ENCODE assay signal across 10 mouse cellular contexts in the genomic region with DNA sequence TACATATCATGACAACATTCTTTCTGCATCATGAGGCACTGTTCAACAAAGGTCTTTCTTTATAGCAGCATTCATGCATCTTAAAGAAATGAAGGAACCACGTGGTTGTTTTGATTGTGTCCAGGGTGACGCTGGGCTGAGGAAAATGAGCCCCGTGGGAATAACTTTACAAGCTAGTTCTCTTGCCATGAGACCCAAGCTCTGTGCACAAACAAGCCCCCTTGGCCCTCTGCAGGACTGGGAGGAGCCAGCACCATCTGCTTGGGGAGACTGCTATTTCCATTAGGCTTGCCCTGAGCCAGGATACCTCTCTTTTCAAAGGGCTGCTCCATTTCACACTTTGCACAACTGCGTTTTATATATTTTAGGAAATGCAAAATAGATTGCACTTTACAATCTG. TPM values are rescaled to one million over a fixed set of nuclear protein-coding genes. Genes with fewer than 3 reads are reported as not detected.
DNase-seq lines count a peak whose midpoint lies in the region; ATAC-seq and TF ChIP-seq lines count a peak whose summit lies in the region.
"Had no signal": no experiment of that assay in that cellular context is flagged by ENCODE, and none has a peak within 500 bp of the region (broad histone marks: within the 10 kb centered on the region; RNA-seq: fewer than 3 reads in every experiment).

No protein-coding gene starts in this region.

- 22% methylated on average over 4 of the region's 4 CpGs for WGBS in midbrain, postnatal 0 days

- peaks cover 22% of the 10 kb centered on the region for H3K4me1 ChIP-seq in midbrain, postnatal 0 days (ENCODE audit: insufficient read depth, low read length)
- H3K4me1 ChIP-seq: liver, embryonic 15.5 days had no signal

- TF ChIP-seq CTCF in midbrain, postnatal 0 days (IDR thresholded peaks at IDR 0.05) = no peak; the same call in 1 of the 2 replicates

- no peak overlapping the region for H3K4me3 ChIP-seq in midbrain, postnatal 0 days (ENCODE audit: low read depth, low read length)
- H3K4me3 ChIP-seq: liver, embryonic 15.5 days had no signal

- no peak overlapping the region for H3K4me2 ChIP-seq in midbrain, postnatal 0 days (ENCODE audit: low read depth, low read length, poor library complexity, severe bottlenecking)
- H3K4me2 ChIP-seq: liver, embryonic 15.5 days had no signal

- H3K9ac ChIP-seq in midbrain, postnatal 0 days (replicated peaks; ENCODE audit: low read length, poor library complexity, severe bottlenecking) = no peak overlapping the region
- H3K9ac ChIP-seq: liver, embryonic 15.5 days had no signal

- 0 out of 2 replicates have a peak, but pooled peaks have one; percentile 52 for ATAC-seq in midbrain, postnatal 0 days (ENCODE audit: low FRiP score)

- DNase-seq in kidney, postnatal 10 days = peak; percentile 31
- no peak for DNase-seq in kidney, adult 11 months
- peak; percentile 38 for DNase-seq in embryo, embryonic 11.5 days (ENCODE audit: low read depth, low spot score)
- peak; percentile 68 for DNase-seq in forelimb bud, embryonic 11.5 days (ENCODE audit: low read depth, low spot score)
- peak; percentile 67 for DNase-seq in midbrain, postnatal 0 days (ENCODE audit: low spot score)
- DNase-seq in urinary bladder, postnatal 36 days (ENCODE audit: low spot score in 2 of 2) = no peak
- DNase-seq in heart, postnatal 10 days = no peak
- no peak for DNase-seq in layer of hippocampus, postnatal 36 days
- DNase-seq: cerebellum, adult 8-10 months had no signal

- intact Hi-C loops in heart, postnatal 10 days (cut with DNase I) = no loop called here

- H3K27me3 ChIP-seq in midbrain, postnatal 0 days (ENCODE audit: insufficient read depth, low read length) = no peaks in the 10 kb centered on the region
- H3K27me3 ChIP-seq: liver, embryonic 15.5 days had no signal

- no peaks in the 10 kb centered on the region for H3K9me3 ChIP-seq in midbrain, postnatal 0 days (ENCODE audit: low read length)
- H3K9me3 ChIP-seq: liver, embryonic 15.5 days had no signal

- H3K36me3 ChIP-seq in midbrain, postnatal 0 days (ENCODE audit: insufficient read depth, low read length) = no peaks in the 10 kb centered on the region
- H3K36me3 ChIP-seq: liver, embryonic 15.5 days had no signal

- H3K27ac ChIP-seq in midbrain, postnatal 0 days (ENCODE audit: low read depth, low read length) = 0 out of 2 replicates have a peak overlapping the region, but pooled peaks have one; percentile 13
- H3K27ac ChIP-seq: liver, embryonic 15.5 days had no signal

RNA-seq across cellular contexts. Expression of a gene that starts 53.0 kb away (rescaled TPM):
- 601 and 603 TPM in 2 replicates for total RNA-seq in midbrain, postnatal 0 days (2014; rRNA removed)
- polyA plus RNA-seq in midbrain, postnatal 0 days (2015; fragmentation: Nextera tagmentation; extraction: Ambion mirVana) = 615 and 685 TPM in 2 replicates
- 10 to 100 TPM; 28.3 to 29.5 TPM for total RNA-seq in heart, postnatal 10 days (2021)
- total RNA-seq in layer of hippocampus, postnatal 36 days (2021) = 100 to 1,000 TPM; 293 to 312 TPM

Comparison
In these comparisons a context has a peak if more than half of its experiments do, and no peak if none do; other contexts are left out.
1. DNase-seq: peak in kidney, postnatal 10 days (single experiment), embryo, embryonic 11.5 days (single experiment), forelimb bud, embryonic 11.5 days (single experiment) and midbrain, postnatal 0 days (single experiment); none in kidney, adult 11 months (single experiment), urinary bladder, postnatal 36 days (0 of 2), heart, postnatal 10 days (0 of 2) and layer of hippocampus, postnatal 36 days (0 of 2).
2. RNA of a gene that starts 53.0 kb away (total RNA-seq): 601 to 603 TPM in midbrain, postnatal 0 days and 293 to 312 TPM in layer of hippocampus, postnatal 36 days; 28.3 to 29.5 TPM in heart, postnatal 10 days; every median in the first group is over 4 times any median in the second.